Mouse (Mus musculus) adrenal gland, adult 18-20 months (tissue): ENCODE measurements around the gene Tm6sf2. TPM values are rescaled to one million over a fixed set of nuclear protein-coding genes. Genes with fewer than 3 reads are reported as not detected.
"Not testable (repeated sequence)": the region's sequence is repeated elsewhere in the genome, so short reads cannot be mapped to it uniquely, and the experiment has no call there.

Source experiments
- DNase-seq, 2 experiments: peaks; one replicate each; pipeline ENCODE4 v3.0.0; 2021 to 2022; ENCODE audit warnings: low spot score in 2 of 2
- long read RNA-seq, 2 experiments: library from polyadenylated mRNA; stranded (forward); transcript quantifications; one replicate each; pipeline ENCODE4 v2.0.0; 2021
- total RNA-seq, 2 experiments: library from RNA; stranded (reverse); gene quantifications; 1 replicate in 1 of 2; 2 replicates in 1 of 2; pipeline ENCODE4 v1.2.3; 2021

Tm6sf2 gene
- total RNA-seq = 1 to 10 TPM in 1 of 2 experiments, under 1 TPM in 1; 0.83 to 1.1 TPM
- long read RNA-seq, experiment 1 = 0 reads
- long read RNA-seq, experiment 2, partial matches to known transcripts = 0 of 1 reads
- long read RNA-seq, experiment 2, other reads (novel, unspliced or antisense) = 0 of 1 reads

GRCm38 (mm10) chr8:70072441-70073069 lies at the start of gene Tm6sf2:
Gene Tm6sf2, plus strand, starts transcription at chr8:70072924.
- peak; percentile 20 to 45 for DNase-seq

GRCm38 (mm10) chr8:70023596-70023995 lies 49.1 kb upstream of the Tm6sf2 start:
- DNase-seq = no peak

DNA sequence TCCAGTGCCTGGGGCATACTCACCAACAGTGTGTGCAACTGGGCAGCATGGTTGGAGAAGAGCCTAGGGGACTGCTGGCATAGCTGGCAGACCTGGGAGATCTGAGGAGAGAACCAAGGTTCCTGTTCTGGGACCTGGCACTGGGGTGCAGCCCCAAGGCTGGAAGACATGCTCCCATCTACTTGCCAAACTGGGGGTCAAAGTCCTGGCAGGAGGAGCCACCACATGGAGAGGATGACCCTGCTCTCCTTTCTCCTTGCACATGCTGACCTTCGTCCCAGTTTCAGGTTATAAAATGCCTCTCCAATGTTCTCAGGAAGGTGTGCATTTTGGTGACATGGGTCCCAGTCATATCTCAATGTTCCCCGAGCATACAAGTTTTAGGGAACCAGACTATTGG lies 46.6 kb upstream of the Tm6sf2 start:
- no peak for DNase-seq

GRCm38 (mm10) chr8:70030255-70030654 lies 42.5 kb upstream of the Tm6sf2 start:
- DNase-seq = no peak

GRCm38 (mm10) chr8:70037994-70038393 lies 34.7 kb upstream of the Tm6sf2 start:
- no peak for DNase-seq

DNA sequence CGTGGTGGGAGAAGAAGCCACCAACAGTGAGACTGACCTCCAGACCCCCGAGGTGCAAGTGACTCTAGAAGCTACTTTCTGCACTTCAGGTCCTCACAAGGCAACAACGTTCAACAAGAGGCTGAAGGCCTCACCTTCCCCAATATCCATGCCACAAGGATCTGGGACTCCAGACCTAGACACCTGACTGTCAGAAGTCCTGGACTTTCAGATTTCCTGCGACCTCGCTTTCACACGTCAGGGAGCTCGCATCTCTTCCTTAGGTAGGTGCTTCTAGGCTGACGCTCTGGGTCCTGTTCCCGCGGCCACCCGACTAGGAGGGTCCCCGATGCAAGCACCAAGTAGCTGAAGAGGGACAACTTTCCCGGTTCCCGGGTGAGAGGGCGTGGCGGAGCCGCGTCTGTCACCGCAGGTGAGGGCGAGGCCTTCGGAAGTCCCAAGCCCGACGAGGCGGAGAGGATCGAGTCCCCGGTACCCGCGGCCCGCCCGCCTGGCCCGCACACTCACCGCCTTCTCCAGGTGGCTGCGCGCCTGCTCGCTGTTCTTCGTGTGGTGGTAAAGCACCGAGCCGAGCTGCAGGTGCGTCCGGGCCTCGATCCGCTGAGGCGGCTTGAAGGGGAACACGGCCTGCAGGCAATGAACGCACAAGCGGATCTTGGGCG lies 30.7 kb upstream of the Tm6sf2 start:
- DNase-seq = peak in 1 of 2 experiments; percentile 48

DNA sequence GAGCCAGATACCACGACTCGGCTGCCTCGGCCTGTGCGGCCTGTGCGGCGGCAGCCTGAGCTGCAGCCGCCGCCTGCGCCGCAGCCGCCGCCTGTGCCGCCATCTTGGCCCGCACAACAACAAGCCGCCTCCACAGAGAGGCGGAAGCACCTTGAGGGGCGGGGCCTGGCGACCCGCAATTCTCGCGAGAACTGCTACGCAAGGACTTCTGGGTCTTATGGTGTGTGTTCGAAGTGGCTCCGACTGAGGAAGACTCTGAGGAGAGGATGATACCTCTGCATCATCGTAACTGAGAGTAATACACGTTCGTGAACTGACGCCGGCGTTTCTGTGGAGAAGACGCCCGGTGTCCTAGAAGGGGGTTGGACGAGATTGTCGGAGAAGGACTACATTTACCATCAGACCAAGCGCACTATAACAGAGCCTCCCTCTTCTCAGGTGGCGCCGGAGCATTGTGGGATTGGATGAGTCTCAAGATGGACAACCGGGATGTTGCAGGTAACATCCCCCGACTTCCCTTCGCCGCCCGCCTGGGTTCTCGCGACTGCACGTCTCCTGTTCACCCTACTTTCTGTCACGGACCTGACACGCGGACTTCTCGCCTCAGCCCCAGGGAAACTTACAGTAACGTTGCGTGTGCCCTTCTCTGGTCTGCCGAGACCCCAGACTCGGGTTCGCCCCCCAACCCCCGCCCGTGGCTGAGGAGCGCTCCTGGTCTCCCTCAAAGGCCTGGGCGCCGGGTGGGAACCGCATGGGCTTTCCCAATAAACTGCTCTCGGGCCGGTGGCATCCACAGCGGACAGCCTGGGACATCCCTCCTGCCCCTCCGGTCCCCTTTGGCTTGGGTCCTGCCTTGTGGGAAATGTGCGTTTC lies 29.9 kb upstream of the Tm6sf2 start, which contains the start of the genes Mau2 and Sugp1:
Mau2 (minus strand) TSS at position 152 of the 873 bp plus-strand sequence.
Sugp1 (plus strand) TSS at position 231 of the 873 bp plus-strand sequence.
- peak; percentile 95 for DNase-seq

GRCm38 (mm10) chr8:70043996-70044395 lies 28.7 kb upstream of the Tm6sf2 start:
- no peak for DNase-seq

DNA sequence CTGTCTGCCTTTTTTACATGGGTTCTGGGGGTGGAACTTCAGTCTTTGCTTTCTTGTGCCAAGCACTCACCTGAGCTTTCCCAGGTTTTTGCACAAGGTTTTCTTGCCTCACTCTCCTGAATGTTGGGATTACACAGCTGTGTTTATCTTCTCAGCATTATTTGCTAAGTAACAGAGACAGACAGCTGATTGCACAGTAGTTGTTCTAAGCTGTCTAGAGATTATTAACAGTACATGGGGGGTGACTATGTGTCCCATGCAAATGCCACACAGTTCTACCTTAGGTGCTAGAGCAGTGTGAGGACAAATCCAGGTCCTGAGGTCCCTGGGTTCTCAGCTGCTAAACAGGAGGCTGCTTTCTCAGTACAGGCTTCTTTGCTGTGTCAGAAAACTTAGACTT lies 23.1 kb upstream of the Tm6sf2 start:
- DNase-seq = no peak

DNA sequence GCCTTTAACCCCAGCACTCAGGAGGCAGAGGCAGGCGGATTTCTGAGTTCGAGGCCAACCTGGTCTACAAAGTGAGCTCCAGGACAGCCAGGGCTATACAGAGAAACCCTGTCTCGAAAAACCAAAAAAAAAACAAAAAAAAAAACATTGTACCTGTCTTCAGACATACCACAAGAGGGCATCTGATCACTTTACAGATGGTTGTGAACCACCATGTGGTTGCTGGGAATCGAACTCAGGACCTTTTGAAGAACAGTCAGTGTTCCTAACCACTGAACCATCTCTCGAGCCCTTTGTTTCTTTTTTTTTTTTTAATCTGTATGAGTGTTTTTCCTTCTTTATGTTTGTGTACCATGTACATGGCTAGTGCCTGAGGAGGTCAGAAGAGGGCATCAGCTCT lies 22.3 kb upstream of the Tm6sf2 start:
- DNase-seq = not testable (repeated sequence)

- no peak for DNase-seq
Measured at GRCm38 (mm10) chr8:70057721-70058120, 15.0 kb upstream of the Tm6sf2 start.

DNA sequence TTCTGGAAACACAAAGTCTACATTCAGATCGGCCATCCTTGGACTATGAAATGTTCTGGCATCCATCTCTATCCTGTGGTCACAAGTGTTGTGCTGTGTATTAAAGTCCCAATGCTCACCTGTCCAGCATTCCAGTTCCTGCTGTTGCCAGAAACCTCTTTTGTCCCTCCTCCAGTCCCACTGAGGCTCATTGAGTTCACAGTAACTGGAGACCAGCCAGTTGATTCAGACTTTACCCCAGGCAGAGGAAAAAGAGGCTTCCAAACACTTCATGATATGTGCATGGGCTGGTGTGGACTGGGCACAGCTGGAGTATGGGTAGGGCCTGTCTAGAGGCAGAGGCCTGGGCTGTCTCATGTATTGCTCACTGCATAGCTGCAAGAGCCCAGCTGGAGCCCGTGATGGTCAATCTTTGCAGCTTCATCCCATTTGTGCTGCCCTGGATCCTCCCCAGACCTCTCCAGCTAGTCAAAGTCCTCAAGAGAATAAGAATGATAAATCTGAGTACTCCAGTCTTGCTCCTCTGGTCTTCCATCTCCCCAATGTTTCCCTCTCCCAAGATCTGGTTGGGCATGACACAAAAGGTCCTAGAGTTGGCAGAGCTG lies 786 bp upstream of the Tm6sf2 start:
- no peak for DNase-seq

DNA sequence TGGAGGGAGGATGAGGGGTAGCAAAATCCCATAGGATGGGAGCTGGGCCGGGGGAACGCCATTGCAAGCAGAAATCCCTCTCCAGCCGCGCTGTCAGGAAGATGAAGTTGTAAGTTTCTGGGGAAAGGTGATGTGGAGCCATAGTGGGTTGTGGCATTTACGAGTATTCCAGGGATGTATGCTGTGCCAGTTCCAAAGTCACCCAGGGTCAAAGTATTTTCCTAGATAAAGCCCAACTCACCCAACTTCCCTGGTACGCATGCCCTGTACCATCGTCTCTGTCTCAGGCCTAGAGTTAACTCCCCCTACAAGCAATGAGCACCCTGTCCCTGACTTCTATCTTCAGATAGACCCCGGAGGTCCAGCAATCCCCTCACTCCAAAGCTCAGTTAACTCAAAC lies 396 bp downstream of the Tm6sf2 start:
- DNase-seq = no peak

- no peak for DNase-seq
Measured at GRCm38 (mm10) chr8:70073682-70074081, 958 bp downstream of the Tm6sf2 start.

- no peak for DNase-seq
Measured at GRCm38 (mm10) chr8:70081976-70082375, 9.3 kb downstream of the Tm6sf2 start.

GRCm38 (mm10) chr8:70083285-70083684 lies 10.6 kb downstream of the Tm6sf2 start, which contains the start of gene Hapln4:
Gene Hapln4, plus strand, starts transcription at chr8:70083457.
- peak; percentile 41 to 50 for DNase-seq

GRCm38 (mm10) chr8:70084191-70085065 lies 11.7 kb downstream of the Tm6sf2 start:
- no peak for DNase-seq

DNA sequence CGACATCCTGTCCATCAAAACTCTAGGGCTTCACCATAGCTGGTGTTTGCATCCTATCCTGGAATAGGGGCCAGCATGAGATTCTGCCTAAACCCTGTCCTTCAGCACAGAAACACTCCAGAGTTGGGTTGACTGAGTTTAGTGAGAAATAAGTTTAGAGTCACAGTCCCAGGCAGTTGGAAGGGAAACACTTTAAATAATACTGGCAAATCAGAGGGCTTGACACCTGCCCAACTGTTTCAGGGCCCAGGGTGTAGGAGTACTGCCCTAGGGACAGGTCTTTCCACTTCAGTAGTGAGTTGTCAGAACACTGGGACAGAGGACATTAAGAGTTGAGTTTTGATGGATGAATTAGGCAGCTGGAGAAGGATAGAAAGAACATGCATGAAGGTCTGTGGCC lies 13.4 kb downstream of the Tm6sf2 start:
- DNase-seq = no peak

DNA sequence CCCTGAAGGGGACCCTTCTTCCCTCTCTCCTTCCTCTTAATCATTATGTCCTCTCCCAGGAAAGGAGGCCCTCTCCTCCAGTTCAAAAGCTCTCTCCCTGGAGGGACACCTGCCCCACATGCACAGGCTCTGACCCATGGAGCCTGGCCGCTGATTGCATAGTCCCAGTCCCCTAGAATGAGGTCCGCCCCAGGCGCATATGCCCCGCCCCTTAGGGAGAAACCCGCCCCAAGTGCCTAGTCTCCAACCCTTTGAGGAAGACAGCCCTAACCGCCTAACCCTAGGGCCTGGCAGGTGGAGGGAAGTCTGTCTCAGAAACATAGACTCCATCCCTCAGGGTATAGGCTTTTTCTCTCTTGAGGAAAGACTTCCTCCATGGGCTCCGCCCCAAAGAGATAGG lies 14.5 kb downstream of the Tm6sf2 start:
- no peak for DNase-seq
